Mouse (Mus musculus) left cerebral cortex, adult 8-10 months (tissue): ENCODE measurements around the gene Gpatch3. TPM values are rescaled to one million over a fixed set of nuclear protein-coding genes. Genes with fewer than 3 reads are reported as not detected.

Source experiments
- DNase-seq, 2 experiments: peaks; one replicate each; pipeline ENCODE4 v3.0.0; 2022; ENCODE audit warnings: low spot score in 2 of 2
- total RNA-seq, 4 experiments: library from RNA; stranded (reverse); gene quantifications; 2 replicates each; pipeline ENCODE4 v1.2.4; 2022

The Gpatch3 gene
- 1 to 10 TPM; 6.8 to 8.9 (median 7.4) TPM for total RNA-seq

DNA sequence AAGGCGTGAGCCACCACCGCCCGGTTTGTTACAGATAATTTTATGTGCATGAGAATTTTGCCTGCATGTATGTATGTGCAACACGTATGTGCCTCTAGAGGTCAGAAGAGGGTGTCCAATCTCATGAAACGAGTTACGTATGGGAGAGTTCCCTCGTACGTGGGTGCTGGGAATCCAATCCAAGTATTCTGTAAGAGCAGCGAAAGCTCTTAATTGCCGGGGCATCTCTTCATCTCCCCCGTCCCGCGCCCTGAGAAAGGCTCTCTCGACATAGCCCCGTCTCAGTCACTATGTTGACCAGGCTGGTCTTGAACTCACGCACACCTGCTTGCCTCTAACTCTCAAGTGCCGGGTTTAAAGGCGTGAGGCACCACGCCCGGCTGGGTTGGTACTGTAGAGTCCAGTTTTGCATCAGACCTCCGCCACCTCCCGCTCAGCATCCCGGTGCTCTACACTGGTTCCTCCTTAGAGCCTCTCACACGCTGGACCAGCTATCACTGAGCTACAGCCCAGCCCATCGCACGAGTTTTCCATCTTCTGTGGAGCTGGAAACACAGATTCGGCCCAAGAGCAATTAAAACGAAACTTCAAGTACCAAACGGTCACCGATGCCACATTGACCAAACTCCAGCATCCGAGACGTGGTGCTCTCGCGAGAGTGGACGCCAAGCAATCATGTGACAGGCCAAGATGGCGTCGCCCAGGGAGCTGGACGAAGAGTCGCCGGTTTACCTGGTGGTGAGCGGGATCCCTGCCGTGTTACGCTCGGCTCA, at the start of gene Gpatch3:
Gene Gpatch3 (plus strand): TSS at position 676 of the 773 bp plus-strand sequence.
- DNase-seq = peak; percentile 80 to 89

DNA sequence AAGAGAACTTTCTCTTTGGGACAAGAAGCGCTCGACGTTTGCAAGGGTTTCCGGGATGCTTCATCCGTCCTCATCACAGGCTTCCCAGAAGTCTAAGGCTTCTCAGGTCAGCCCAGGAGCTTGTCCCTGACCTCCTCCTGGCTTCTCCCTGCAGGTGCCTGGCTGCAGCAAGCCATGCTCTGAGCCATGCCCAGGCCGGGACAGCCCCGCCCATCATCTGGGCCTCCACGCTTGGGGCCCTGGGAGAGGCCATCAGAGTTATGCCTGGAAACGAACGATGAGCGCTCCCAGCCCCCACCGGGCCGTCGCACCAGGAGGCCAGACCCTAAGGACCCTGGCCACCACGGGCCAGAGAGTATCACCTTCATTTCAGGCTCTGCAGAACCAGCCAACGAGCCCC, 46.8 kb upstream of the Gpatch3 start:
- no peak for DNase-seq

DNA sequence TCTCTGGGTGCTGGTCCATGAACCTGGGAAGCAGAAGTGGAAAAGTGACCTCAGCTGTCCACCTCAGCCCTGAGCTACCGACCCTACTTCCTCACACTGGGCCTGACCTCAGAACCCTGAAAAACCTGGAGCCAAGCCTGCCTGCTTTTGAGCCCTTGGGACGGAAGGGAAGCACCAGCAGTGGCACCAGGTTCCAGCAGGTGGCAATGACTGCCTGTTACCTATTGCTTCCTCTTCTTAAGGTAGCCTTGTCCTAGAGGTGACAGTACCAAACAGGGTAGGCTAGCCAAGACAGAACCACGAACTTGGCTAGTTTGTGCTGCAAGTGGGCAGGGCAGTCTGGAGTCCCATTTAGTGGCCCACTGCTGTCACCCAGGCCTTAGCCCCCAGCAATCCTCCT, 41.8 kb upstream of the Gpatch3 start:
- no peak for DNase-seq

DNA sequence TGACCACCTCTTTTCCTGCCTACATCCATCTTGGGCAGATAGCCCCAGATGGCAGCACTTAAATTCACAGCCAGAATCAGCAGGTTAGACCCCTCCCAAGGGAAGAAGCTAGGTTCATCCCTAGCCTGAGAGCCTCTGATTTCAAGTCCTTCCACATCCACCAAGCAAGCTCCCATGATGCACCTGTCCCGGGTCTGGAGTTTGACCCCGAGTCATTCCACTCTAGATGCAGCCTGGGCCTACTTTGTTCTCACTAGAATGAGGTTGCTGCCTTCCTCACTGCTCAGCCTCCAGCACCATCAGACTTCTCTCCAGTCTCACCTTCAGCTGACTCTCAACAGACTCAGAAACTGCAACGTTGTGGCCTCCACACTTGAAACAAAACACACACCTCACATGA, 38.5 kb upstream of the Gpatch3 start:
- DNase-seq = no peak

DNA sequence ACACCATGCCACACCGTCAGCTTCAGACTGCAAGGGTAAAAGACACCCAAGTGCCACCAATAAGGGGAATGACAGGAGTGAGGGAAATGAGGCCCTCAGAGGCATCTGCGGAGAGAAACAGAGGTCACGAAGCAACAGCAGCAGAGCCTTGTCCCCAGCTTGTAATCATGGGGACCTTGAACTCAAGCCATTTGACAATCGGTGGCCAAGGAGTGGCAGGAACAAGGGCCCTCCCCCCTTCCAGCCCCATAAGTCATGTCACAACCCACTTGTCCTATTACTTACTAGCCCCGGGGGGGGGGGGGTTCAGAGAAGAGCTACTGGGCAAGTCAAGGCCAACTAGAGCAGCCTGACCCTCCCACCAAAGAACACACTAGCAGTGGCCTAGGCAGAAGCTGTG, 37.9 kb upstream of the Gpatch3 start:
- no peak for DNase-seq

DNA sequence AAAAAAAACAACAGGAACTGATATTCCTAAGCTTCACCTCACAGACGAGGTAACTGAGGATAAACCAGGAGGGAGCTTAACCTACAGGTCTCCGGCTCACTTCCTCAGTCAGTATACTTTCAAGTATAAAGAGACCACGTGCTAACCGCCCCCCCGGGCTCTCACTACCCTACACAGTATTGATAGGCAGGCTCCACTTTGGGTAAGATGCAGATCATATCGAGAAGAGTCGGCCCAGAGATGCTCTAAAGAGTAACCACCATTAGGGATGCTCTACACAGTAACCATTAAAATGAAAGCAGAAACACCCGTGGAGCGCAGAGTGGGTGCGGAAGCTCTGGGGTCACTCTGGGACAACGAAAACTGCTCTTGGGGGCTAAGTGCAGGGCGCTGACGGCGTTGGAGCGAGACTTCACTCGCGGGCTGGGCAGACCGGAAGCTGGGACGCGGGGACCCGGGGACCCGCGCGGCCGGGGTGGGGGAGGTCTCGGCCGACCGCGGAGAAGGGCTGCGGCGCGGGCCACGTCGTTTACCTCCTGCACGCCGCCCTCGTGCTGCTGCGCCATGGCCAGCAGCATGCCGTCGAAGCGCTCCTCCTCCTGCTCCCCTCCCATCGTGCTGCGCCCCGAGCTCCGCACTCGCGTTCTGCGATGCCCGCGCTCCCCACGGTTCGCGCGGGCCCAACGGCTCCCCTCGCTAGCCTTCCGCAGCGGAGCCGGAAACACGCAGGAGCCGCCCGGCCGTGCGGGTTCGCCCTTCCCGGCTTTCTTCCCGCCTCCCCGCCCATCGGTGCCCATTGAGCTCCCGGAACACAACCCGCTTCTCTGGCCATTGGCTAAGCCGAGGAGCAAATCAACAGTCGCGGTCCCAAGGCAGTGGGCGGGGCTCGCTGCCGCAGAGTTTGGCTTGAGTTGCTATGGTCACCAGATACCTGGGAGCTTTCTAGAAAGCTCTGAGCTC, 29.0 kb upstream of the Gpatch3 start, which contains the start of gene Nudc:
Gene Nudc (minus strand): TSS at position 725 of the 960 bp plus-strand sequence.
- peak; percentile 89 to 96 for DNase-seq

DNA sequence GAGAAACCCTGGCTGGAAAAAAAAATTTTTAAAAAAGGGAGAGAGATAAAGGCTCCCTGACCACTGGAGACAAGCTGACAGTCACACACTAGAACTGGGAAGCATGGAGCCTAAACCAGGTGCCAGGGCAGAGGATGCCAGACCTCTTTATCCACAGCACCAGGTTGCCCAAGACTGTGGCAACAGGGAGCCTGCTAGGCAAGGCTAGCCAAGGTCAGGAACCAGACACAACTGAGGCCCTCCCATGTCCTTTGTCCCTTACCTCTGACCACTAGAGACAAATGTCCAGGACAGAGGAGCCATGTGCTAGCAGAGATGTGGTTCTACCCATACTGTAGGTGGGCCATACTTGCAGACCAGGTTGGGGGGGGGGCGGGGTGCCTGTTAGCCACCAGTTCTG, 22.5 kb upstream of the Gpatch3 start:
- no peak for DNase-seq

DNA sequence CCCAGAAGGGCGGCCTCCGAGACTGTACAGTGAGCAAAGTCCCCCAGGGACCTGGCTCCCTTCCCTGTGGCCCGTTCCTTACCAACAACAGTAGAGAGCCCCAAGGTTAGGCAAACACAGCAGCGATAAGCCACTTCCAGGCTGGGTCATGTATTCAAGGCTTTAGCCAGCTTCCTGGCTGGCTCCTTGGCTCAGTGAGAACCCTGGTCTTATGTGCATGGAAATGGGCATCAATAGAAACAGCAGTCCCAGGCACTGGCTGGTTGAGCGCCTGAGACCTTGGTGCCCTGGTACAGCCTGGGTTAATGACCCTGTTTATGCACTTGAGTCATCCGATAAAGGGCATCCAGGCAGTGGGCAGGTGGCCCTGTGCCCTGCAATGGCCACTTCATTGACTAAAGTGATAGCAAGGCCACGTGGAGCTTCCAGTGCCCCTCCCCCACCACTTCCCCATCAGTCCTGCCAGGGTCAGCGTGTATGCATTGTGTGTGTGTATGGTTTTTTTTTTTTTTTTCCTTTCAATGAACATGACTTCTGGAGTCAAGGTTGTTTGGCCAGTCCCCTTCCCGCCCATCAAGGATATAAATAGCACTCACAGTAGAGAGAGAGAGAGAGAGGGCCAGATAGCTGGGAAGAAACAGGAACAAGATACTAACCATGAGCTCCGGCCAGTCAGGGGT, 21.6 kb upstream of the Gpatch3 start, which contains the start of gene Nr0b2:
Gene Nr0b2 (plus strand): TSS at position 609 of the 680 bp plus-strand sequence.
- no peak for DNase-seq

DNA sequence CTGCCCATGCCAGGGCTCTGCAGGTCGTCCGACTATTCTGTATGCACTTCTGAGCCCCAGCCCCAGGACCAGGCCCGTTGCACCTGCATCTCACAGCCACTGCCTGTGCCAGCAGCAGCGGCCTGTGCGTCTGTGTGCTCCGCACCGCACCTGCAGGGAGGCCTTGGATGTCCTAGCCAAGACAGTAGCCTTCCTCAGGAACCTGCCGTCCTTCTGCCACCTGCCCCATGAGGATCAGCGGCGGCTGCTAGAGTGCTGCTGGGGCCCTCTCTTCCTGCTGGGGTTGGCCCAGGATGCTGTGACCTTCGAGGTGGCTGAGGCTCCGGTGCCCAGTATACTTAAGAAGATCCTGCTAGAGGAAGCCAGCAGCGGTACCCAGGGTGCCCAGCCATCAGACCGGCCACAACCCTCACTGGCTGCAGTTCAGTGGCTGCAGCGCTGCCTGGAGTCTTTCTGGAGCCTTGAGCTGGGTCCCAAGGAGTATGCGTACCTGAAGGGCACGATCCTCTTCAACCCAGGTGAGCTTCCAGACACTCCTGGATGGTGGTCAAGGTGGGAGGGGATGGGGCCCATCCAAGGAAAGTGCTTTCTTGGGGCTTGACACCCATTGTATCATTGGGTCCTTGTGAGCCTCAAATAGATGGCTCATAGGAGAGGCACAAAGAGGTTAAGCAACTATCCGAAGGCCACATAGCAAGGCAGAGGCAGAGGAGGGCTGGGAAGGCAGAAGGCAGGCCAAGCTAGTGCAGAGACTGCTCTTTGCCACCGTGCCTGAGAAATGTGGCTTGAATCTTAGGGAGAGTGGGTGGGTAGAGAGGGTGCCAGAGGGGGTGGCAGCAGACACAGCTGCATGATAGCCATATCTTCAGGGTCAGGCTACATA, 20.9 kb upstream of the Gpatch3 start:
- DNase-seq = no peak

DNA sequence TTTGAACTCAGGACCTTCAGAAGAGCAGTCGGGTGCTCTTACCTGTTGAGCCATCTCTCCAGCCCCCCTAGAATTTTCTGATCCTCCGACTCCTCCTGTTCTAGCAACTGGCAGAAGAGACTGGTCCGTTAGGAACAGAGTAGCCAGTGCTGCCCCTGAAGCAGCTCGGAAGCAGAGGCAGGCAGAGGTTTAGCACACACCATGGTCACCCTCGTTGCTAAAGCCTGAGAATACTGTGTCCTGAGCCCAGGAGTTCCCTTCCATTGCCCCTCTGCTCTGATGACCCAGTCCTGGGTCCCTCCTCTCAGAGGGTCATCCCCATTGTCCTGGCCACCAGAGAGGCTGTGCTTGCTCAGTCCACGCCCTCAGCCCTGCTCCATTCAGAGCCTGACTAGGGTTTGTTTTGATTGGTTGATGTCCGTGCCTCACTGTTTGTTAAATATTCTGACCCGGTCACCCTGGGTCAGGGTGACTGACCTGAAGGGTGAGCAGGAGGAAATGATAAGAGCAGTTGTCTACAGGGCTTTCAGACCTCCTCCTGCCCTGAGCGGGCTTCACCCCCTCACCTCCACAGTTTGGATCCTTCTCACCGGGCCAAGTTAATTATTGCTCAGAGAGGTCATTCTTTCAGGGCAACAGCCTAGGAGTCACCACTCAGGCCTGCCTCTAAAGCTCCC, 17.4 kb upstream of the Gpatch3 start:
- no peak for DNase-seq

DNA sequence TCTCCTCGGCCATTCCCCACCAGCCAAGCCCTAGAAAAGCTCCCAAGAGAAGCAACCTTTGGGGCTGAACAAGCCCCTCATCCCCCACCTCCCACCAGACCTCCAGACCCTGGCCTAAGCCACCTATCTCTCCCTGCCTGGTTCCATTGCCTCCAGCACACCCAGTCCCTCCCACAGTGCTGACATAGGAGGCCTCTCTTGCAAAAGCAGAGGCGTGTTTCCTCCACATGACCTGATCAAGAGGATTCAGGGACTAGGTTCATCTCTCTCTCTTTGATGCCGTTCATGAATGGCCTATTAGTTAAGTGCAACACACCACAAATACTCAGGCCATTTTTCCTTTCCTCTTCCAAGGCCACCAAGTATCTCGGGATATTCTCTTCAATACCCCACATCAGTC, 14.7 kb upstream of the Gpatch3 start:
- no peak for DNase-seq

DNA sequence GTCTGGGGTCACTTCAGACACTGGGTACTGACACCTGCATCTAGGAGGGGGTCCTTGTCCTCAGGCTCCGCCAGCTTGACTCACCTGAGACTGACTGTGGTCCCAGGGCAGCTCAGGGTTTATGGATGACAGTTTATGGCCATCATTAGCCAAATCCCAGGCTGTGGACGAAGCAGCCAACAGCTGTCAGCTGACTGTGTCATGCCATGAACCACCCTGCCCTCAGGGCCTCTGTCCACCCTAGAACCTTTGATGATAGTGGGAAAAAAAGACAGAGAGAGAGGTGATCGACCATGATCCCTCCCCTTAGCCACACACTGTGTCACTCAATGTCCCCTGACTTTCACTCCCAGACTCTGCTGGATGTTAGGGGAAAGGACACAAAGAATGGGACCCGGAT, 12.9 kb upstream of the Gpatch3 start:
- no peak for DNase-seq

DNA sequence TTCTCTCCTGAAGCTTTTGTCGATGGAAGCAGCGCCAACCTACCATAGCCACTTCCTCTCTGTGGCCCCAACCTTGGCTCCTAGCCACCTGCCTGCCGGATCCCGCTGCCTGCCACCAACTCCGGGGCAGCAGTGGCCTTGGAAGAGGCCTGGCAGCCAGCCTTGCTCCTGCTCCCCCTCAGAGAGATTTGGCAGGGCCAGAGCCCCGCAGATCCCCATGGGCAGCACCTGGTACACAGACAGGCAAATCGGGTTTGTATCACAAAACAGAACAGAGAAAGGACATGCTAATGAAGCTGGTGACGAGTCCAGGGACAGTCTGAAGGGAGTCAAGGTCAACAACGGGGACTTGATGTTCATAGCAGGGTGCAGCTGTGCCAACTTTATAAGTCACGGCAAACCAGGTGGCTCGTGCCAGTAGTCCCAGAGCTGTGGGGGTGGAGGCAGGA, 11.4 kb upstream of the Gpatch3 start:
- DNase-seq = no peak

DNA sequence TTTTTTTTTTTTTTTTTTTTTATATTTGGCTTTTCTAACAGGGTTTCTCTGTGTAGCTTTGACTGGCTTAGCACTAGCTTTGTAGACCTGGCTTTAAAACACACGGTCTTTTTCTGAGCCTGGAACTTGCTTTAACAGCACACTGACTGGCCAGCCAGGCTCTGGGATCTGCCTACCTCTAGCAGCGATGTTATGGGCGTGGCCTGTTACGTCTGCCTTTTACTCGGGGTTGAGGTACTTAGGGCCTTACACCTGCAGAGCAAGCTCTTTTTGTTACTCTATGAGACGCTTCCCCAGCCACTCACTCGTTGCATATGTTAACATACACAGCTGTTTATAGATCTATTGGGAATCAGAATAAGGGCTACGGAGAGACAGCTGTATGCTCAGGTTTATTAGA, 7.3 kb upstream of the Gpatch3 start:
- no peak for DNase-seq

DNA sequence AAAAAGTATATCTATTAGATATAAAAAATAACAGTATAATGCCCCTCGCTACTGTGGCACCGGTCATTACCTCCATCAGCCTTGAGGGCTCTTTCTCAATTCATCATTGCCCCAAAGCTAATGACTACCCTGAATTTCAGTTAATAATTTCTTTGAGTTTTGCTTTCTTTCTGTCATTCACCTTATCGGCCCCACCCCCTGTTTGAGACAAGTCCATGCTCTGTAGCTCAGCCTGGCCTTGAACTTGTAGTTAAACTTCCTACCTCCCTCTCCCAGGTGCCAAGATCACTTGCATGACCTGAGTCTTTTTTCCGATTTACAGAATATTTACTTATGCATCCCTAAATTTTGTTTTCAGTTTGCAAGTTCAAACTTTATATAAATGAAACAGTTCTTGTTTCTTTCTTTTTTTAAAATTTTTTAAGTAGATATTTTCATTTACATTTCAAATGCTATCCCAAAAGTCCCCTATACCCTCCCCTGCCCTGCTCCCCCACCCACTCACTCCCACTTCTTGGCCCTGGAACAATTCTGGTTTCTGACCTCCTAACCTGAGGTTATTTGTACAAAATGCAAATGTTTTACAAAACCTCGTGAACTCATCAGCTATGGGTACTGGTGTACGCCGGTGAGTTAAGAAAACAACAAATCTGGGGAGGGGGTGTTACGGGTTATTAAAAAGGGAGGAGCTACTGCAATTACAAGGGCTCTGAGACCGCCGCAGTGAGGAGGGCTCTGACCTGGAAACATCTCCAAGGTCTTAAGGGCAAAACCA, 5.1 kb upstream of the Gpatch3 start:
- DNase-seq = no peak

DNA sequence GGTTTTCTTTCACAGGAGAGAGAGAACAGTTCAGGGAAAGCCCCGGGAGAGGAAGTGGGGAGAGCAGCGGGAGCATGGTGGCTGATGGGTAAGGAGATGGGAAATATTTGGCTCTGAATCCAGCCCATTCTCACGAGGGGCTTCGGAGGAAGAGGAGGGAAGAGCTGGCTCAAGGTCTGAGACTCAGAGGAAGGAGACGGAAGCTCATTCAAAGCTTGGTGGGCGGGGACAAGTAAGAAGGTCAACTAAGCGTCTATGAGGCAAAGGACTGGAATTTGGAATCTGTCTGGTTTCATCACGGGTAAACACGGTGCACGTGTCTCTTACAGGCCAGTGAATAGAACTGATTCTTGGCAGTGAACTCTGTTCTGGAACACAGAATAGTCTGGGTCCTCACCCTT, 4.5 kb upstream of the Gpatch3 start:
- DNase-seq = no peak

DNA sequence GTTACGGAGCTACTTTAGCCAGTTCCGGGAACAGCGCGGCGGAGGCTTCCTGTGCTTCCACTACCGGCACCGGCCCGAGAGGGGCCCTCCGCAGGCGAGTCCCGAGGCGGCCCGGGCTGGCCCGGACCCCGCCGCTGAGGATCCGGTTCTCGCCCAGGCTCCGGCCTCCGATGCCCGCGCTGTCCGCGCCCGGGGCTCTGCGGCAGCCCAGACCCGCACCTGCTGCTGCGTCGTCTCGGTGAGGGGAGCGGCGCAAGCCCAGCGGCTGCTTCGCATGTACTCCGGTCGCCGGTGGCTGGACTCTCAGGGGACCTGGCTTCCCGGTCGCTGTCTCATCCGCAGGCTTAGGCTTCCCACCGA, 278 bp downstream of the Gpatch3 start:
- no peak for DNase-seq

DNA sequence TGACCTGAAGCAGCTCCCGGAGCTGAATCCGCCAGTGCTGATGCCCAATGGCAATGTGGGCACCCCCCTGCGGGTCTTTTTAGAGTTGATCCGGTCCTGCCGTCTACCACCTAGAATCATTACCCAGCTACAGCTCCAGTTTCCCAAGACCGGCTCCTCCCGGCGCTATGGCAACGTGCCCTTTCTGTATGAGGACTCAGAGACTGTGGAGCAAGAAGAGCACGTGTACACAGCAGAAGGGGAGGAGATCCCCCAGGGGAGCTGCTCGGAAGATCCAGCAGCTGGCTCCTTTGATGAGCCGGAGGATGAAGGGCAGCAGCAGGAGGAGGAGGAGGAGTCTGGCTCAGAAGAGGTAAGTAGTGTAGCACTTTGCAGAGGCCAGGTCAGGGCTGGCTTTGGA, 3.4 kb downstream of the Gpatch3 start:
- DNase-seq = no peak

DNA sequence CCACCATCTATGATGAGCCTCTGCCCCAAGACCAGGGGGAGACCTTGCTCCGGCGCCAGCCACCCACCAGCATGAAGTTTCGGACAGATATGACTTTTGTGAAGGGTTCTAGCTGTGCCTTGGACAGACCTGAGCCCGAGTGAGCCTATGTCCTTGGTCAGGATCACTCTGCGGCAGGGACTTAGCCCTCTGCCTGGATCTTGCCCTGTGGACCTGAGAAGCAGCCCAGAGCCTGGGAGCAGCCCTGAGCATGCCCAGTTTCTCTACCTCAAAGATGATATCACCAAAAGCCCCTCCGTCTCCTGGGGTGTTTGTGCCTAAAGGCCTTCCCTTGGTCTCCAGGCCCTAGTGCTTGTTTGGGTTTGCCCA, 9.1 kb downstream of the Gpatch3 start:
- no peak for DNase-seq
